Mouse (Mus musculus) hindbrain, embryonic 15.5 days (tissue): ENCODE measurements around the gene Jag2. TPM values are rescaled to one million over a fixed set of nuclear protein-coding genes. Genes with fewer than 3 reads are reported as not detected.

Experiments used
- ATAC-seq: fragments of 200-750 bp; cut with Nextera tagmentation; 2 replicates; pipeline ENCODE4 v1.8.0; 2017; ENCODE audit warnings: low read depth, moderate number of reproducible peaks, moderate TSS enrichment; ENCODE audit not compliant: low FRiP score
- H3K27ac ChIP-seq: fragments of 300-500 bp; sonication (generic); replicated peaks from 2 replicates; pipeline ENCODE4 v1.5.1; 2015; ENCODE audit warnings: mild to moderate bottlenecking, inconsistent platforms
- H3K27me3 ChIP-seq: fragments of 300-500 bp; sonication (generic); 2 replicates; pipeline ENCODE4 v1.6.1; 2015; ENCODE audit warnings: control low read depth, inconsistent platforms
- H3K36me3 ChIP-seq: fragments of 300-500 bp; sonication (generic); 2 replicates; pipeline ENCODE4 v1.6.1; 2015; ENCODE audit warnings: control low read depth, inconsistent platforms
- H3K4me1 ChIP-seq: fragments of 300-500 bp; sonication (generic); replicated peaks from 2 replicates; pipeline ENCODE4 v1.6.1; 2015; ENCODE audit warnings: control low read depth, inconsistent platforms
- H3K4me2 ChIP-seq: fragments of 300-500 bp; sonication (generic); 2 replicates; pipeline ENCODE4 v1.6.1; 2015; ENCODE audit warnings: moderate library complexity, mild to moderate bottlenecking, inconsistent platforms
- H3K4me3 ChIP-seq: fragments of 300-500 bp; sonication (generic); 2 replicates; pipeline ENCODE4 v1.5.1; 2015; ENCODE audit warnings: mild to moderate bottlenecking, inconsistent platforms
- H3K9ac ChIP-seq: fragments of 300-500 bp; sonication (generic); 2 replicates; pipeline ENCODE4 v1.6.1; 2015; ENCODE audit warnings: inconsistent platforms
- H3K9me3 ChIP-seq: fragments of 300-500 bp; sonication (generic); 2 replicates; pipeline ENCODE4 v1.6.1; 2016; ENCODE audit warnings: control low read depth, inconsistent platforms
- WGBS: fragments of 180-500 bp; shearing (Covaris S2); methylation state at CpG from one replicate; pipeline ENCODE4 v1.1.7; 2015; 5-methylcytosine and 5-hydroxymethylcytosine counted together
- polyA plus RNA-seq: library from polyadenylated mRNA; unstranded; fragments of >200 nt; fragmentation: Nextera tagmentation; extraction: Ambion mirVana; gene quantifications from 2 replicates; pipeline ENCODE4 v1.2.1, GENCODE M21; 2015

Gene Jag2
- polyA plus RNA-seq, 1 experiment from 2014 or later = 14.4 TPM

DNA sequence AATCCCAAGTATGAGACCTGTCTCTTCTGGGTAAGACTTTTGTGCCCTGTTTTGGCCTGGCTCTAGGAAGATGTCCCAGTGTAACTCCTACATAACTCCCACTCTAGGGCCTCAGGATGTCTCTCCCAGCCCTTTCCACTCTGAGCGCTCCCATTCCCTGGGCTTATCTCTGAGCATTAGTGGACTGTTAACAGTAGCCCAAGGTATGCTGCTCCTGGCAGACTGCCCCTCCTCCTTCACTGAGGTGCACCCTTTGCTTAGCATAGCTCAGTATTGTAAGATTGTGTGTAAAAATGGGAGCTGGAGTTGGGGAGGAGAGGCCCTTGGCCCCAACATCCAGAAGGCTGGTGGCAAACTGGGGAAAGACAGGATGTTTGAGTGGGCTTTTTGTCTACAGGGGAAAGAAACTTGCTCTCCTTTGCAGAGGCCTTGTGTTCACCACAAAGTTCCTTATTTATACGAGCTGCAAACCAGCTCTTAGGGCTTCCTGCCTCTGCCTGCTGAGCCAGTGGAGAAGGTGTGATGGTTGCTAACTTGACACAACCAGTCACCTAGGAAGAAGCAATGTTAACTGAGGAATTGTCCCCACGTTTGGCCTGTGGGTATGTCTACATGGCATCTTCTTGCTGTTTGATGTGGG, 23.5 kb upstream of the Jag2 start:
- H3K27me3 ChIP-seq = no peaks in the 10 kb centered on the region
- no peak for ATAC-seq
- H3K27ac ChIP-seq = no peak overlapping the region
- H3K9ac ChIP-seq = no peak overlapping the region
- peaks cover 26% of the 10 kb centered on the region for H3K4me1 ChIP-seq
- WGBS = 84% methylated on average over 3 of the region's 3 CpGs
- H3K36me3 ChIP-seq = no peaks in the 10 kb centered on the region
- no peak overlapping the region for H3K4me2 ChIP-seq
- no peaks in the 10 kb centered on the region for H3K9me3 ChIP-seq
- H3K4me3 ChIP-seq = no peak overlapping the region

DNA sequence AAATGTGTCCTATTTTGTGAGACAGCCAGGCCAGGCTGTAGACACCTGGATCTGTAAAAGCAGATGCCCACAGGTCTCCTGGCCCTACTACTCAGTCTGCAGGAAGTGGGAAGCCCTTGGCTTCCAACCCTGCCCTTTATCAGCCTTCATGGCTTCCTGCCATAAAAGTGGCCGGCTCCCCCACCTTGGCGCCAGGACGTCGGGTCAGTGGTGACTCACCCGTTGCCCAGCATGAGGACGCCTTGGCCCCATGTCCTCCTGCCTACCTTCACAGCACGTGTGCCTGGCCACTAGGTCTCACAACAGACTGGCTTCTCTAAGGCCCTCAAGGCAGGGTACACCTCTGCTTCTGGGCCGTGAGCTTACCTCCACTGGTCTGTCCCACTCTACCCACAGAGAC, 22.9 kb upstream of the Jag2 start:
- H3K4me1 ChIP-seq = peaks cover 26% of the 10 kb centered on the region
- no peaks in the 10 kb centered on the region for H3K36me3 ChIP-seq
- WGBS = 74% methylated on average over 8 of the region's 8 CpGs
- H3K27me3 ChIP-seq = no peaks in the 10 kb centered on the region
- H3K9ac ChIP-seq = no peak overlapping the region
- no peak overlapping the region for H3K4me3 ChIP-seq
- no peak for ATAC-seq
- no peak overlapping the region for H3K27ac ChIP-seq
- H3K4me2 ChIP-seq = no peak overlapping the region
- H3K9me3 ChIP-seq = no peaks in the 10 kb centered on the region

DNA sequence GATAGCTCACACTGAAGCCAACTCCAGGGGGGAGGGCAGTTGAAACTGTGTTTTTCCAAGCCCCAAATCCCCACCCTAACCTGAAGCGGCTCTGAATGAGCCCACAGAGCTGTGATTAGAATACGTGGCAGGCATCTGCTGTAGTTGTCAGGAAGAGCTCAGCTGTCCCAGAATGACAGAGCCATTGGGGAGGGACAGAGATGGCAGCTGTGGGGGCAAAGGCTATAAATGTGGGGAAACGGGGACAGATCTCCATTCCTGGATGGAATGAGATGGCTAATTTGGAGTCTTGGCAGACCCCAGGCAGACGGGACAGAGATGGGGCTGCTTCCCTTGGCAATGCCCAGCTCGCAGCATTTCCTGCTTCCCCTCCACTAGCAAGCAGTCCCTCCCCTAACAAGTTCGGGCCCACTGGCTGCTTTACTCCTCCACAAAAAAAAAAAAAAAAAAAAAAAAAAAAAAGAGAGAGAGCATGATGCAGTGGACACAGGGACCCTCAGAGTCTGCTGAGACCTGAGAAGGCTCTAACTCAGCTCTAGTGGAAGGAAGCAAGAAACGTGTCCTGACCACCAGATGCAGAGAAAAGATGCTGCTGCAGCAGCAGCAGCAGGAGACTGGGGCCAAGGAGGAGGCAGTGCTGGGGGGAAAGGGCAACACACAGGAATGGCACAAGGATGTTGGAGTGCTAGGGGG, 21.7 kb upstream of the Jag2 start:
- Histone ChIP-seq H3K9ac (peak overlapping the region; percentile 91), H3K27ac (peak overlapping the region; percentile 95), H3K4me2 (peak overlapping the region; percentile 94), H3K9me3 (no peaks in the 10 kb centered on the region), H3K4me3 (no peak overlapping the region), H3K36me3 (no peaks in the 10 kb centered on the region), H3K4me1 (peaks cover 26% of the 10 kb centered on the region), H3K27me3 (no peaks in the 10 kb centered on the region)
- no peak for ATAC-seq
- 14% methylated on average over 7 of the region's 7 CpGs for WGBS

DNA sequence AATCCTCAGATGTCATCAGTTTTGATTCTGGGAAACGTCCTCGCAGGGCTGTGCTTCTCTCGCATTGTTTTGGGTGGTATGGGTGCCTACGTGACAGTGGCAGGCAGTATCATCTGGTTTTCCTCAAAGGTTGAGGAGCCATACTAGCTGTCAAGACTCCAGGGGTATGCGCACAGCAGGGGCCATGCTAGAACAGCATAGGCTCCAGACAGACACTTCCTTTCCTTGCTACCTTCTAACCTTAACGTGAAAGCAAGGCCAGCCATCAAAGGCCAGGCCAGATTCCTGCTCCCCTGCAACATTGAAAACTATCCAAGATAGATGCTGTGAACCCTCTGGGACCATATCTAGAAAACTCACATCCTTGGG, 21.2 kb upstream of the Jag2 start:
- peak; percentile 49 for ATAC-seq
- 5% methylated on average over 6 of the region's 6 CpGs for WGBS
- no peaks in the 10 kb centered on the region for H3K27me3 ChIP-seq

DNA sequence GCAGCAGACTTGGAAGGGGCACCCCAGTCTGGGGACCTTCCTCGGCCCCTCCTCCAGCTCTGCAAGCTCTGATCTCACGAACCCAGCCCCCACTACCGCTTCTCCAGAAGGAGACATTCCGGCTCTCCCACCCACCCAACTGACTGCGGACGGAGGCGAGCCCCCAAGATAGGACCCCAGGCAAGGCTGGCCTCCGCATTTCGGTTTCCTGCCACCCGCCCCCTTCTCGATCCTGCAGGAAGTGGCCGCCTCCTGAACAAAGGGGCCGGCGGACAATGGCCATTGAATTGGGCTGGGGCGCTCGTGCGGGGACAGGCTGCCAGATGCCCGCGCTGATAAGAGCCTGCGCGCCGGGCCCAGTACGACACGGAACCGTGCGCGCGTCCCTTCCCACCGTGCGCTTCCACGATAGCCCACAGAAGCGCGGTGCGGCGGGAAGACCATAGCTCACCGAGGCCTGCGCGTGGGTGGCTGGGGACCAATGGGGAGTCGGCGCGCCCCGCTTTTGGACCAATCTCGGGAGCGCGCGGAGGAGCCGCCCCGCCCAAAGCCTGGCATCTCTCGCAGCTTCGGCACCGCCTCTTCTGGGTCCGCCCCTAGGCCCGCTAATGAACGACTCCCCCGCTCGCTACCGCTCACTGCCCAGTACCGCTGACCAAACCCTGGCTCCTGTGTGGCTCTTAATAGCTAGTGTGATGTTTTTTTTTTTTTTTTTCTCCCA, 20.6 kb upstream of the Jag2 start:
- under 1% methylated on average over 58 of the region's 58 CpGs for WGBS
- H3K36me3 ChIP-seq = no peaks in the 10 kb centered on the region

More for the DNA sequence above, 21.2 kb upstream of the Jag2 start:
- Histone ChIP-seq H3K9me3 (no peaks in the 10 kb centered on the region), H3K9ac (peak overlapping the region; percentile 91), H3K4me2 (peak overlapping the region; percentile 94), H3K27ac (peak overlapping the region; percentile 95), H3K4me3 (peak overlapping the region; percentile 67), H3K4me1 (peaks cover 26% of the 10 kb centered on the region), H3K36me3 (no peaks in the 10 kb centered on the region)

DNA sequence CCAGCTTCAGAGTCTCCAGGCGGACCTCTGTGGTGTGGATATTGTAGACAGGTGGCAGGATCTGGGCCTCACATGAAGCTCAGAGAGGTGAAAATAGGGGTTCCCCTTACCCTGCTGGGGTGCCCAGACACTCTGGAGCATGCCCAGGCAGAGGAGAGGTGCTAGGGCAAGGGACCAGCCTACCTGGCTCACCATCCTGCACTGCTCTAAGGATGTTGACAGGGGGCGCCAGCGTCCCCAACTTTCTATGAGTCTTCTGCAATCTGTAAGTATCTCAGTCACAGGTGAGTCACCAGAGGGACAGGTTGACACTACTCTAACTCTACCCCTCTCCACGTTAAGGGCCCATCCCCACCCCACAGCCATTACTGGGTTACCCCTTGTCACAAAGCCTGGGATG, 17.7 kb upstream of the Jag2 start:
- Histone ChIP-seq H3K4me1 (peaks cover 27% of the 10 kb centered on the region), H3K9me3 (no peaks in the 10 kb centered on the region), H3K9ac (no peak overlapping the region), H3K4me3 (no peak overlapping the region), H3K27me3 (no peaks in the 10 kb centered on the region), H3K27ac (no peak overlapping the region), H3K4me2 (no peak overlapping the region), H3K36me3 (no peaks in the 10 kb centered on the region)
- WGBS = 33% methylated on average over 4 of the region's 4 CpGs
- no peak for ATAC-seq

More for the DNA sequence above, 20.6 kb upstream of the Jag2 start:
- peak; percentile 93 for ATAC-seq
- Histone ChIP-seq H3K27me3 (no peaks in the 10 kb centered on the region), H3K4me3 (peak overlapping the region; percentile 67), H3K4me2 (peak overlapping the region; percentile 94), H3K27ac (peak overlapping the region; percentile 95), H3K9me3 (no peaks in the 10 kb centered on the region), H3K4me1 (peaks cover 26% of the 10 kb centered on the region), H3K9ac (peak overlapping the region; percentile 91)

DNA sequence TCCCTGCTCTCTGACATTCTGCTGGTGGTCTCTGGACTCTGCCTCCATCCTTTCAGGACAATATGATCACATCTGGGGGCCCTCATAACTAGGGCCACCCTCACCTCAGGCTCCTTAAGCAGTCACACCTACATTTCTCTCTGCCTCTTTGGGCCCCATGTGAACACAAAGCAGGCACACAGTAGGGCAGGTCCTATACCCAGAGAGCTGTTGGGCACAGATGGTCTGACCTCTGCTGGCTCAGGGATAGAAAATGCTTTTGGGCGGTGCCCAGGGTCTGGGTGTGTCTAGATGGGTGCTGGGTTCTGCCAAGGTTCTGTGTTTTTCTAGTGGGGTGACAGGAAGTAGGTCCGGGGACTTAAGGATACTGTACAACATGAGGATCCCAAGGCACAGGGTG, 14.1 kb upstream of the Jag2 start:
- Histone ChIP-seq H3K27me3 (no peaks in the 10 kb centered on the region), H3K36me3 (no peaks in the 10 kb centered on the region), H3K4me3 (no peak overlapping the region), H3K9ac (no peak overlapping the region), H3K9me3 (no peaks in the 10 kb centered on the region), H3K27ac (no peak overlapping the region), H3K4me1 (peaks cover 23% of the 10 kb centered on the region), H3K4me2 (no peak overlapping the region)
- WGBS = 94% methylated on average over 2 of the region's 2 CpGs
- ATAC-seq = no peak

DNA sequence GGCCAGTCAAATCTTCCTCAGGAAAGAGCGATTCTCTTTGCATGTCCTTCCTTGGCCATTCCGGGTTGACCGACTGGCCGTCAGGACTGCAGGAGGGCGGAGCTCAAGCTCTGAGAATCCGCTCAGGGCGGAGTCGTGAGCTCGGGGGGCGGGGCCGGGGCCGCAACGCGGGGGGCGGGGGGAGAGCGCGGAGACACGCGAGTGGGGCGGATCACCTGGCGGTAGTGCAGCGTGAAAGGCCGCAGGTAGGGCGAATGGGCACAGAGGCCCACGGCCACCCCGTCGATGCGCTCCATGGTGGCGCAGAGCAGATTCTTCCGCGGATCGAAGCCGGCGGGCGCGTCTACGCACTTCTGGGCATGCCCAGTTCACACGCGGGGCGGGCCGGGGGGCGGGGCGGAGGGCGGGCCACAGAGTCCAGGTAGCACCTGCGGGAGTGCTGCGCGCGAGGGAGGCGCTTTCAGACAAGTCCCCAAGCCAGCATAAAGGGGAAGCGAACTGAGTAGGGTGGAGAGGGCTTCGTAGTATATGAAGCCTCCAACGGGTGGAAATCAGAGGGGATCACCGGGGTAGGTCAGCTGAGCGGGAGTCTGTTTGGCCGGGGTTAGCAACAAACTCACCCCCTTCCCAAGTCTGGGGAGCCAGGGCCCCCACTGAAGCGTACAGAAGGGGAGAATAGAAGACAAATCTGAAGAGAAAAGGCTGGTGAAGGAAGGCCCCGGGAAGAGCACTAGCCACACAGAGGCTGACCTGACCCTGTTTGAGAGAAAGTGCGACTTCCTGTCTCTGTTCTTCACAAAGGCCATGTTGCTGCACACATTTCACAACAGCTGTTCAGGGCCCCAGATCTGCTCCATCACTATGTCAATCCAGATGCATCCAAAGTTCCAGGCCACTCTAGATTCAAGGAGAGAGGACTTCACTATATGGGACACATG, 12.5 kb upstream of the Jag2 start, which contains the start of gene Nudt14:
TSS of gene Nudt14 (minus strand) at position 349 of the 938 bp plus-strand sequence.
- Histone ChIP-seq H3K4me1 (peaks cover 27% of the 10 kb centered on the region), H3K9me3 (no peaks in the 10 kb centered on the region), H3K9ac (peak within 1 kb of the TSS; percentile 78), H3K36me3 (no peaks in the 10 kb centered on the region), H3K4me2 (peak within 1 kb of the TSS; percentile 78), H3K4me3 (peak within 1 kb of the TSS; percentile 77), H3K27me3 (no peaks in the 10 kb centered on the region), H3K27ac (peak within 1 kb of the TSS; percentile 87)
- 1% methylated on average over 58 of the region's 58 CpGs for WGBS
- ATAC-seq = peak; percentile 83

DNA sequence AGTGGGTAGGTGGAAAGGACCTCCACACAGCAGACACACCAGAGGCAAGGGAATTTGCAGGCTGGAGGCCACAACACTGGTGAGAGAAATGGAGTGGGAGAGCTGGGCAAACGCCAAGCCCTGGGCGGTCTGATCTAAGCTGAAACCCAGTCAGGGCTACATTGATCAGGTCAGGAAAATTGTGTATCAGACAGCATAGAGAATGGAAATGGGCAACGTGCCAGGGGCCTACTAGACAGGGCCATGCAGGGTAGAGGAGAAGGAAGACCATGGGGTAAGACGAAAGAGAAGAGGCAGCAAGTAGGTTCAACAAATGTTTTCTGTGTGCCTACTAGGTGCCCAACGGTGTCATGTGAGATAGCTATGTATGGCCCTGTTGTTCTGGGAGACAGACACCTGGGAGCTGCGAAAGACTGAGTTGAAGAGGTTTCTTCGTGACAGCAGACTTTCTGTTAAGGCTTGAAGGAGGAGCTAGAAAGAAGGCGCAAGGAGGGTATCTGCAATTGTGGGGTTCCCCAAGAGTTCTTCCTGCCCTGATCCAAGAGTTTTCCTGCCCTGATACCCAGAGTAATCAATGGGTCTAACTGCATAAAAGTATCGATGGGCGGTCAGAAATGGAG, 11.7 kb upstream of the Jag2 start:
- Histone ChIP-seq H3K4me2 (peak overlapping the region; percentile 78), H3K27me3 (no peaks in the 10 kb centered on the region), H3K4me3 (peak overlapping the region; percentile 77), H3K27ac (peak overlapping the region; percentile 87), H3K36me3 (no peaks in the 10 kb centered on the region), H3K9ac (peak overlapping the region; percentile 78), H3K9me3 (no peaks in the 10 kb centered on the region), H3K4me1 (peaks cover 27% of the 10 kb centered on the region)
- WGBS = 34% methylated on average over 10 of the region's 10 CpGs
- ATAC-seq = no peak

DNA sequence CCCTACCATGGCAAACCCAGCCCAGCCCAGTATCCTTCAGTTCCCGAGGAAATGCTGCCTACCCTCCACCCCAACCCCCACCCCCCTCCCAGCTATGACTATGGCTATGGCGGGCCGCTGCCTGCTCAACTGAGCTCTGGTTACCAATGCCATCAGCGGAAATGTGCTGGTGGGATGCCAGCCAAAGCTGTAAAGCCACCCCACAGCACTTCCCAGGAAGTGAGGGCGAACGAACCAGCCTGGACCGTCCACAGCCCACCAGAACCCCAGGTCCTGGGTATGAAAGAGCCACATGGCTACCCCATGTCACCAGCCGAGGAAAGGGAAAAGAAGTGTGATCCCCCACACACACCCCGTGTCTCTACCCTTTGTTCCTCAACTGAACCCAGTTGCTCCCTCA, 11.1 kb upstream of the Jag2 start:
- peaks cover 27% of the 10 kb centered on the region for H3K4me1 ChIP-seq
- H3K4me2 ChIP-seq = no peak overlapping the region
- no peak overlapping the region for H3K9ac ChIP-seq
- no peaks in the 10 kb centered on the region for H3K36me3 ChIP-seq
- WGBS = 83% methylated on average over 8 of the region's 9 CpGs
- no peaks in the 10 kb centered on the region for H3K27me3 ChIP-seq
- no peak overlapping the region for H3K4me3 ChIP-seq
- ATAC-seq = no peak
- H3K27ac ChIP-seq = no peak overlapping the region
- no peaks in the 10 kb centered on the region for H3K9me3 ChIP-seq

DNA sequence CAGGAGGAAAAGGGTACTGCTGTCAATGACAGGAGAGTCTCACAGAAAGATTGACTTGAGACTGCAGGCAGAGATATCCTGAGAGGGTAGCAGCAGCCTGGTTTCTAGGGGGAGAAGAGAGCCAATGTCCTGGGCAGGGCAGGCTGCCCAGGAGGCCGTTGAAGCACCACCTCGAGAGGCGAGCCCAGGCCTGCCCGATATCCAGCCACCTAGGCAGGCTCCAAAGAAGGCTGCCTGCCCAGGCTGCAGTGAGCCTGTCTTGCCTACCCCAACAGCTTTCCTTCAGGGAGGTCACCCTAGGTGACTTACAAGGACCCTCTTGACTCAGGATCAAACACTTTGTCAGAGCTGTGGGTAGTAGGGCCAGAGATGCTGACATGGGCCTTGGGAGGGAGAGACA, 10.7 kb upstream of the Jag2 start:
- WGBS = 82% methylated on average over 4 of the region's 4 CpGs
- Histone ChIP-seq H3K4me3 (no peak overlapping the region), H3K9ac (no peak overlapping the region), H3K4me1 (peaks cover 27% of the 10 kb centered on the region), H3K4me2 (no peak overlapping the region), H3K27ac (no peak overlapping the region), H3K27me3 (no peaks in the 10 kb centered on the region), H3K9me3 (no peaks in the 10 kb centered on the region), H3K36me3 (no peaks in the 10 kb centered on the region)
- ATAC-seq = no peak
